Mouse (Mus musculus) embryonic fibroblast, embryonic 13.5 days (primary cell): ENCODE measurements around the gene Gm8212.

Experiments
- CTCF ChIP-seq: IDR thresholded peaks from 2 replicates; pipeline ENCODE4 v1.5.1; 2011; ENCODE audit warnings: mild to moderate bottlenecking, control low read depth, low read length, moderate library complexity, borderline replicate concordance; ENCODE audit not compliant: insufficient read depth
- POLR2A ChIP-seq: IDR thresholded peaks from 2 replicates; pipeline ENCODE4 v1.6.1; 2011; ENCODE audit warnings: low read depth, mild to moderate bottlenecking, control low read depth, low read length, moderate library complexity

- TF ChIP-seq CTCF (no peak), POLR2A (no peak)
Measured at GRCm38 (mm10) chr14:44248039-44248438, 50.6 kb downstream of the Gm8212 start.
